Mouse (Mus musculus) cortical plate, adult 2 months (tissue): ENCODE results near the gene Cyp3a13.

Source experiments
- CTCF ChIP-seq: fragments of 200-500 bp; IDR thresholded peaks from 2 replicates; pipeline ENCODE4 v1.5.1; 2011; ENCODE audit warnings: mild to moderate bottlenecking, control low read depth, low read length; ENCODE audit not compliant: insufficient read depth; ENCODE audit errors: extremely low read depth
- POLR2A ChIP-seq: fragments of 200-500 bp; IDR thresholded peaks from 2 replicates; pipeline ENCODE4 v1.6.1; 2011; ENCODE audit warnings: mild to moderate bottlenecking, low read length, control low read depth; ENCODE audit not compliant: insufficient read depth; ENCODE audit errors: extremely low read depth

DNA sequence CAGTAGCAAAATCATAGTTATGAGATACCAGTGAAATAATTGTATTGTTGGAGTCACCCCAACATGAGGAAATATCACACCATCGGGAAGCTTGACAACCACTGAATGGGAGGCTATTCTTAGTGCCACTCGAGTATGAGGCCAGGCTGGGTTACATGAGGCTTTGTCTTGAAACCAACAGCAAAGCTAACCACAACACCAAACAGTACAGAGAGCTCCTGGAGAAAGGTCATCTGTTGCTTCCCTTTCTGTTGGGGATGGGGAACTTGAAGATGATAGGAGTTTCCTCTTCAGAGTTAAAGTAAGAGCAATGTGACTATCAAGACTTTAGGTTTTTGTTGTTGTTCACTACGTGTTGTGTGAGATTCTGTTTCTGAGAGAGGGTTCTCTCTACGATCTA, 38.5 kb downstream of the Cyp3a13 start:
- TF ChIP-seq POLR2A (no peak), CTCF (no peak)
